Mouse (Mus musculus) embryonic stem cell, embryonic (primary cell): Measurements from ENCODE around the gene Klhl25.
"Not testable (repeated sequence)": the region's sequence is repeated elsewhere in the genome, so short reads cannot be mapped to it uniquely, and the experiment has no call there.

Experiments
- CTCF ChIA-PET, 4 experiments: fragments of 300-600 bp in 2 of 4; fragments of 350-600 bp in 2 of 4; sonication (Branson Sonifier 250); formaldehyde crosslinking; loops; one replicate each; lab custom pipeline; 2022; ENCODE audit warnings: inconsistent platforms in 2 of 4; lab: Charles Lee
- POLR2A ChIA-PET, 4 experiments: fragments of 300-600 bp in 2 of 4; fragments of 350-600 bp in 2 of 4; sonication (Branson Sonifier 250); formaldehyde crosslinking; loops; one replicate each; lab custom pipeline; 2022; ENCODE audit warnings: antibody characterized with exemption in 4 of 4, inconsistent platforms in 1 of 4; lab: Charles Lee

The Klhl25 gene

DNA sequence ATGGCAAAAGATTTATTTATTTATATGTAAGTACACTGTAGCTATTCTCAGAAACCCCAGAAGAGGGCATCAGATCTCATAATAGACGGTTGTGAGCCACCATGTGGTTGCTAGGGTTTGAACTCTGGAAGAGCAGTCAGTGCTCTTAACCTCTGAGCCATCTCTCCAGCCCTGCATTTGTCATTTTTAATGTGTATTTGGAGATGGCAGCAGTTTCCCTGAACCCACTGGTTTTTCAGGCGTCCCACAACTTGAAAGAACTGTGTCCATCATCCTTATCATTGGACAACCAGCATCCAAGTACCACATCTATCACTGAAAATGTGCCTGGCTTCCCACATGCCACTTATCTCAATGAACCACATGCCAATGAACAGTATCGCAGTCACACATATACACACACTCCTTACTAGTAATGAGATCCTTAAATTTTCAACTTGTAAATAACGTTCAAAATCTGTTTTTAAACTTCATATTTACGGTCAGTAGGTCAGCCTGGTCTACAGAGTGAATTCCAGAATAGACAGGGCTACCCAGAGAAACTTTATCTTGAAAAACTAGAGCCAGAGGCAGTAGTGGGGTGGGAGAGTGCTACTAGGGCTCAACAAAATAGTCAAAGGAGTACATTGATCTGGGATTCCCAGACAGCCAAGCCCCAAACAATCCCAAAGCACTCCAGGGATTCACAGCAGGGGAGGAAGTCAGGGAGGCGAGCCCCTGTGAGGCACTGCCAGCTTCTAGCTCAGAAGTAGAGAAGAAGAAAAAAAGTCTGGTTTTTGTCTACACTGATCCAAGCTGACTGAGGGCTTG, 17.7 kb upstream of the Klhl25 start:
- POLR2A ChIA-PET = interaction anchor here in 2 of 4 experiments (1.0 to 1.7 kb wide), 3 partner anchors 9 to 74 kb away, joined by 3 to 5 read pairs (median 4); no protein-coding TSS in a partner anchor
- CTCF ChIA-PET = interaction anchor here (0.6 to 1.5 kb wide), 16 partner anchors 11 to 580 kb away, joined by 3 to 7 read pairs (median 3); partner anchors contain the start of gene Klhl25 (in 1 of the 4)

DNA sequence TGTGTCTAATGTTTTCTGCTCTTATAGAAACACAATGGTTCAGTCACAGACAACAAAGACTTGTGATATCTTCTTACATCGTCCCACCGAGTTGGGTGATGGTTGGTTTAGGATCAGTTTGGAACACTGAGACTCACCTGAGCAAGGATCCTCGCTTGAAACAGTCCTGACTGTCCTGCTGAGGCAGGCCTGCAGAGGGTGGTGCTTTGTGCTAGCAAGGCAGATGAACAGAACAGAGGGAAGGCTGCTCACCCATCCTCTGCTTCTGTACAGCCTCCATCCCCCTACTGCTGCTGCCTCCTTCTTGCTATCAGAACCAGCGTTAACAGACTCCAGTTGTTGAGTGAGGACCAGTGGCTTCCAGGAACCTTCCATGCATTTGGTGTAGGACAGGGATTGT, 14.2 kb upstream of the Klhl25 start:
- POLR2A ChIA-PET, CTCF ChIA-PET: not testable (repeated sequence)

DNA sequence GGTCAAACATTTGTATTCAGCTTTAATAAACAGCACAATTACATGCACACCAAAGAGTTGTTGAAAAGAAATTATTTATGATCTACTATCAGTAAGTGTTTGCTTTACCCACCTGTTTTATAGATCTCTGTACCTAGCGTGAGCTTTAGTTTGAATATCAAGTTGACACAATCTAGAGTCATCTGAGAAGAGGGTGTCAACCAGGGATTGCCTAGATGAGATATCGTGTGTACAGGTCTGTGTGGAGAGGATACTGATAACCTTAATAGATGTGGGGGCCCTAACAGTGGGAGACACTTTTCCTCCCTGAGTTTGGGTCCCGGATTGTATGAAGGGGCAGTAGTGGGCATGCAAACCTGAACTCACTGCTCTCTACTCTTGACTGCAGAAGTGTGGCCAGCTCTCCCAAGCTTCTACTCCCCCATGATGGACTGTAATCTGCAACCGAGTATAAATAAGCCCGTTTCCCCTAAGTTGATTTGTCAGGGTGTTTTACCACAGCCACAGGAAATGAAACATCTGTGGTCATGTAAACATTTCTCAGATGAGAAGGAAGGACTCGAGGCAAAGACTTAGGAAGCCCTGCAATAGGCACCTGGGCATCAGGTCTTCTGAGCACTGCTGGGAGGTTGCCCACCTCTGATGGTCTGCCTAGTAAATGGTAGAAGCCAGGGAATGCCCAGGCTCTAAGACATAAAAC, 13.0 kb upstream of the Klhl25 start:
- POLR2A ChIA-PET = not testable (repeated sequence)
- CTCF ChIA-PET = interaction anchor here in 1 of 4 experiments (0.6 kb wide), 1 partner anchor 699 kb away, joined by 3 read pairs; no protein-coding TSS in a partner anchor

DNA sequence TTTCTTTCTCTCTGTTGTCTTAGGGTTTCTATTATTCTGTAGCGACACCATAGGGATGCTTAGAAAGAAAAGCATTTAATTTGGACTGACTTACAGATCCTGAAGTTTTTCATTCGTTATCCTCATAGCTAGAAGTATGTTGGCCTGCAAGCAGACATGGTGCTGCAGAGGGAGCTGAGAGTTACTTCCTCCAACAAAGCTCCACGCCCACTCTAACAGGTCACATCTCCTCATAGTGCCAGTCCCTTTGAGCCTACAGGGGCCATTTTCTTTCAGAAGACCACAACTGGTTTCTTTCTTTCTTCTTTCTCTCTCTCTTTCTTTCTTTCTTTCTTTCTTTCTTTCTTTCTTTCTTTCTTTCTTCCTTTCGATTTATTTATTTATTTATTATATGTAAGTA, 8.0 kb upstream of the Klhl25 start:
- ChIA-PET CTCF (interaction anchor here in 2 of 4 experiments (0.6 to 0.7 kb wide), 2 partner anchors 58 to 469 kb away, joined by 3 to 4 read pairs; no protein-coding TSS in a partner anchor), POLR2A (interaction anchor here in 1 of 4 experiments (0.6 to 0.7 kb wide), 2 partner anchors 45 to 278 kb away, joined by 3 to 5 read pairs; no protein-coding TSS in a partner anchor)

DNA sequence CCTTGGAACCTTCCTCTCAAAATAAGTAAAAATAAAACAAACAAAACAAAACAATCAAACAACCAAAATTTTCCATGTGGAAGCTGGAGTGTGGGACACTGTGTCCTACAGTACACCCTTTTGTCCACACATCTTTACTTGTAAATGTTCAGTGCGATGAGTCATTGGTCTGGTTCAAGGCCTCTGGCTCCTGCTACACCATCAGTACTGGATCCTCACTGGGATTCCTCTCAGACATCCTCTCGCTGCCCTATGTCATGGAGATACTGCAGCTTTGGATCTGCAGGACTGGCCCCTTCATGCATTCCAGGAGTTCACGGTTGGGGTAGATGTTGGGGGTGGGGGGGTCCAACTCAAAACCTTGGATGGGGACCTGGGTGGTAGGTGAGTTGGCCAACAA, 5.8 kb upstream of the Klhl25 start:
- ChIA-PET POLR2A (interaction anchor here in 1 of 4 experiments (0.8 kb wide), 1 partner anchor 22 kb away, joined by 4 read pairs; no protein-coding TSS in a partner anchor), CTCF (interaction anchor here in 2 of 4 experiments (0.8 to 1.2 kb wide), 3 partner anchors 12 to 86 kb away, joined by 3 to 6 read pairs (median 3); no protein-coding TSS in a partner anchor)

DNA sequence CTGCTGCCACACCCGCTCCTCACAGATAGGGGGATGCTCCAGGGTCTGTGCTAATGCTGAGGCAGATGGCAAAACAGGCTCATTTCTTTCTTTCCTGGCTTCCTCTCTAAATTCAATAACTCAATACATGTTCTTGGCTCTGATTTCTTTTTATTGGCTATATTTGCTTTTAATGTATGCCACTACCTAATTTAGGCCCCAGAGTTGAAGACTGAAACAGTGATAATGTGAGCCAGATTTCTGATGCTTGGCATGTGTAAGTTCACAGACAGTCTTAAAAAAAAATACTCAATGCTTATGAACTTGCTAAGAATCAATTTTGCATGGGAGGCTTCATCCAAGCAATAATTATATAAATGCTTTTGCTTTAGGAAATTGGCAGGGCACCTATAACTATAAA, 2.2 kb upstream of the Klhl25 start:
- POLR2A ChIA-PET = interaction anchor here in 1 of 4 experiments (1.7 to 2.0 kb wide), 2 partner anchors 10 to 18 kb away, joined by 4 to 7 read pairs; no protein-coding TSS in a partner anchor
- CTCF ChIA-PET = interaction anchor here in 1 of 4 experiments (1.1 kb wide), 1 partner anchor 18 kb away, joined by 3 read pairs; no protein-coding TSS in a partner anchor

DNA sequence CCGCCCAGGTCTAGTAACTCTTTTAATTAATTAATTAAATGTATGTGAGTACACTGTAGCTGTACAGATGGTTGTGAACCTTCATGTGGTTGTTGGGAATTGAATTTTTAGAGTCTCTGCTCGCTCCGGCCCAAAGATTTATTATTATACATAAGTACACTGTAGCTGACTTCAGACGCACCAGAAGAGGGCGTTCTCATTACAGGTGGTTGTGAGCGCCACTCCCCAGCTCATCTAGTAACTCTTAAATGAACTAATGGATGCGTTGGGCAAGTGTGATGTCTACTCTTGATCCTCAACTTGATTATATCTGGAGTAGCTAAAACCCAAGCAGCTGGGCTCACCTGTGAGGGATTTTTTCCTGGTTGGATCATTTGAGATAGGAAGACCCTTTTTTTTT, 1.2 kb upstream of the Klhl25 start:
- CTCF ChIA-PET = interaction anchor here (0.5 to 1.4 kb wide), 9 partner anchors 9 to 244 kb away, joined by 3 to 6 read pairs (median 3); no protein-coding TSS in a partner anchor
- POLR2A ChIA-PET = interaction anchor here in 1 of 4 experiments (0.9 to 2.9 kb wide), 5 partner anchors 9 to 38 kb away, joined by 3 to 19 read pairs (median 7); no protein-coding TSS in a partner anchor

DNA sequence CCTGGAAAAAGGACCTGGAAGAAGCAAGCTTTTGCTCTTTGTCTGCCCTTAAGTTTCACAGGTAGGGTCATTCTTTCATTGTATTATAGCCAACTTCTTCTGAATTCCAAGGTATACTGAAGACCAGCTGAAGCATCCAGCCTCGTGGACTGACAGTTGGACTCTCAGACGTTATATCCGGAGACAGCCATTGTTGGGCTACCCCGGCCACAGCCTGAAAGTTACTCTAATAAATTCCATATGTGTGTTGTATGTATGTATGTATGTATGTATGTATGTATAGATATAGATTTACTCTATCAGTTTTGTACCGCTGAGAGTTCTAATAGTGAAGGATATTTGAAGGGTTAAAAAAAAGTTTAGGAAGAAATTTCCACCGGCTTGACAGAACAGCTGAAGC, 621 bp upstream of the Klhl25 start:
- POLR2A ChIA-PET = interaction anchor here in 3 of 4 experiments (0.5 to 2.9 kb wide), 10 partner anchors 9 to 248 kb away, joined by 3 to 19 read pairs (median 3); no protein-coding TSS in a partner anchor
- CTCF ChIA-PET = interaction anchor here in 2 of 4 experiments (0.6 to 1.4 kb wide), 6 partner anchors 9 to 92 kb away, joined by 3 to 5 read pairs (median 3); no protein-coding TSS in a partner anchor

DNA sequence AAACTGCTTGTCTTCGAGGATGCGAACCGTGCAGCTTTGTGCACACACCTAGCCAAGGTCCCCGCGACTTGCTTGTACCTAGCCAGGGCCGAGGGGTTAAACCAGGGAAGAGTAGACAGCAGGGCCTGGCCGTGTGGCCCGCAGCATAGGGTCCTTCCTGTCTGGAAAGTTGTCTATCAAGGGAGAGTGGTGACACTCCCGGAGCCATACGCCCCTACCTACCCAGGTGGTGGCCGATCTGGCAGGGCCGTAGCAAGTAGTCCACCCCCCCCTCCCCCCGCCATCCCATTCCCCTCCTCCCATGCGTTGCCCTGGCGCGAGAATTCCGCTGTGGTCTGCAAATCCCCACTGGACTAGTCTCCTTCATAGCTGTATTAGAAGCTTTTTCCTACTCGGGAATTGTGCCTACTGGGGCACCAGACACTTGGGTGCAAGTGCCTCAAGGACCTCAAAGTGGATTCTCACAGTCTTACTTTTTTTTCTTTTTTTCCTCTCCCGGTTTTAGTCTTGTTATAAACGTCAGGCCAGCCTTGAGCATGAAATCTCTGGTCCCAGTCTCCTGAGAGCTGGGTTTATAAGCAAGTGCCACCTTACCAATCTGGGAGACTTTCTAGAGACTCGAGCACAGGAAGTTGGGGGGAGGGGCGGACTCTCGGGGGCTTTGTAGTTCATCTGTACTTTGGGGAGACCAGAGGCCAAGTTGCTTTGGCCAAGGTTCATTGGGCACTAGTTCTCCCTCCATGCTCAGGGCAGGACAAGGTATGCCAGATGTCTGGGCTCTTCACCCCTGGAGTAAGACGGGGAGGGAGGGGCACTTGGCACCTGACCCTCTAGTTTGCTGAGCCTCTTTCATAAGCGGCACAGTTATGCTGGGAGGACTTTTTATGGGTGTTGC, 913 bp downstream of the Klhl25 start:
- ChIA-PET POLR2A (interaction anchor here in 3 of 4 experiments (0.6 to 2.9 kb wide), 13 partner anchors 7 to 393 kb away, joined by 3 to 19 read pairs (median 4); no protein-coding TSS in a partner anchor), CTCF (interaction anchor here in 1 of 4 experiments (1.3 to 1.6 kb wide), 2 partner anchors 19 to 31 kb away, joined by 3 to 4 read pairs; no protein-coding TSS in a partner anchor)

DNA sequence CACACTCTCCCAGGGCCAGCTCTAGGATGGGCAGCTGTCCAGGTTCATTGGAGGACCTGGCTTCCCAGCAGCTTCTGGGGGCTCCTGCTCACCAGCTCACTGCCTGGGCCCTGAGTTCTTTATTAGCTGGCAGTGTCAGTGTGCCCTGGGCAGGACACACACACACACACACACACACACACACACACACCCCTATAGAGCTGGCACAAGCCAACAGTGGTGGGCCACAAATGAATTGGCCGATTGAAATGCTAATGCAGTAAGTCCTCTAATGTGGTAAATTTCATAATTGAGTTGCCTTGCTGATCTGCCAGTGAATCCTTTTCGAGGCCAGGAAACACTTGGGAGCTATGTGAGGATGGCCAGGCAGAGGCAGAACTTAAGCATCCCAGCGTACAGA, 2.3 kb downstream of the Klhl25 start:
- POLR2A ChIA-PET = interaction anchor here in 2 of 4 experiments (1.4 to 1.8 kb wide), 2 partner anchors 82 to 84 kb away, joined by 9 to 10 read pairs; no protein-coding TSS in a partner anchor
- CTCF ChIA-PET = not testable (repeated sequence)

DNA sequence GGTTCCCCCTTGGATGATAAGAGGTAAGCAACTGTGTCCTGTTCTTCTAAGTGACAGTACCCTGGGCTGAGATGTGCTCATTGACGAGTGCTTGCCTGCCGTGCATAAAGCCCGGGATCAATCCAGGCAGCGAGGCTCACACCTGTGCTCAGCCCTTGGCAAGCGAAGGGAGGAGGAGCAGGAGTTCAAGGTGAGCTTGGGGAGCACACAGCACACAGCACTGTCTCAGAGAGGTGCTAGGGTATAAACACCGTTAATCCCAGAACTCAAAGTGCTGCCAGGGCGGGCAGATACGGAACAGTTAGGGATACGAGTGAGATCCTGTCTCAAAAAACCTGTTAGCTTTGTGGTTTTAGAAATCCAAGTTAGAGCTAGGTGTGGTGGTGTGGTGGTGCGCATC, 3.2 kb downstream of the Klhl25 start:
- ChIA-PET CTCF (interaction anchor here in 2 of 4 experiments (0.6 to 2.3 kb wide), 3 partner anchors 23 to 118 kb away, joined by 3 to 7 read pairs (median 7); no protein-coding TSS in a partner anchor), POLR2A (interaction anchor here in 2 of 4 experiments (0.6 to 1.8 kb wide), 10 partner anchors 42 to 857 kb away, joined by 3 to 10 read pairs (median 3); no protein-coding TSS in a partner anchor)

DNA sequence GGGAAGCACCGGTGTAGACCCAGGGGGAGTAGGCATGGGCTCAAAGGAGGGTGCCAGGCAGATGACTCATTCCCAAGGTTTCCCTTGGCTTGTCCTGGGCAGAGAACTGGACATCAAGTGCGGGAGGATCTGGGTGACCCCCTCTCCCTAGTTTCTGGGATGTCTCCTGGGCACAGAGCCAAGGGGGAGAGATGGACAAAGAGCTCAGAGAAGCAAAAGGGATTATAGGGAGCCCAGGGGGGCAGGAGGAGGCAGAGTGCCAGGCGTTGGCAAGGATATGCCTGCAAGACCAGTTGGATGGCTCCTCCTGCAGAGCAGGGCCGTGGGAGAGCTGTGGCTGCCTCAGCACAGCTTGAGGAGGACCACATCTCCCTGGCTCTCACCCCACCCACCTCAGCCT, 4.3 kb downstream of the Klhl25 start:
- CTCF ChIA-PET = interaction anchor here in 2 of 4 experiments (1.5 to 2.3 kb wide), 3 partner anchors 24 to 97 kb away, joined by 3 to 7 read pairs (median 4); no protein-coding TSS in a partner anchor
- POLR2A ChIA-PET = interaction anchor here in 3 of 4 experiments (0.7 to 1.8 kb wide), 9 partner anchors 12 to 407 kb away, joined by 3 to 10 read pairs (median 3); no protein-coding TSS in a partner anchor

DNA sequence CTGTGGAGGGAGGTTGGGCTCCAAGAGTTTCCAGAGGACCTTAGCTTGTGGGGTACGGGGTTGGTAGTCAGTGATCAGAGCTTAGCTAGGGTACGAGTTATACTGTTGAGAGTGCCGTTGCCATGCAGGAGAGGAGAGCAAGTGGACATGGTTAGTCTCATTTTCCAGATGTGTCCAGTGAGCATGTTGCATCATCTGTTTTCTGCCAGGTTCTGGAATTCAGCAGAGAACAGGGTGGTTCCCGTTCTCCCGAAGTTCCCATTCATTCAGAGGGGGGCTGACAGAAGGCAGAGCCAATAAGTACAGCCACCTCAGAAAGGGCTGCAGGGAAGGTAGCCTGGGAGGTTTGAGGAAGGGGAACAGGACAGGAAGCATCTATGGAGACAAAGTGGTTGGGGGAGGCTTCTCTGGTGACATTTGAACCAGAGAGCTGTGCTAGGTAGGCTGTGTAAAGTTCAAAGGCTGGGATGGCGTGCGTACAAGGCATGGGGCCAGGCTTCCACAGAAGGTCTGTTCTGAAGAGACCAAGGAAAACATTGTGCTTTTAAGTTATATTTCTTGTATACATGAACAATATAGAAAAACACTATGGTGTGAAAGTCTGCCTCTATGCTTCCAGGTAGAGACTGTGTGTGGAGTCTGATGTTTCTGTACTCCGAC, 5.2 kb downstream of the Klhl25 start:
- POLR2A ChIA-PET = interaction anchor here in 3 of 4 experiments (0.5 to 1.8 kb wide), 8 partner anchors 11 to 114 kb away, joined by 3 to 7 read pairs (median 4); no protein-coding TSS in a partner anchor
- CTCF ChIA-PET = interaction anchor here in 2 of 4 experiments (1.5 to 2.3 kb wide), 3 partner anchors 25 to 97 kb away, joined by 3 to 7 read pairs (median 4); no protein-coding TSS in a partner anchor

DNA sequence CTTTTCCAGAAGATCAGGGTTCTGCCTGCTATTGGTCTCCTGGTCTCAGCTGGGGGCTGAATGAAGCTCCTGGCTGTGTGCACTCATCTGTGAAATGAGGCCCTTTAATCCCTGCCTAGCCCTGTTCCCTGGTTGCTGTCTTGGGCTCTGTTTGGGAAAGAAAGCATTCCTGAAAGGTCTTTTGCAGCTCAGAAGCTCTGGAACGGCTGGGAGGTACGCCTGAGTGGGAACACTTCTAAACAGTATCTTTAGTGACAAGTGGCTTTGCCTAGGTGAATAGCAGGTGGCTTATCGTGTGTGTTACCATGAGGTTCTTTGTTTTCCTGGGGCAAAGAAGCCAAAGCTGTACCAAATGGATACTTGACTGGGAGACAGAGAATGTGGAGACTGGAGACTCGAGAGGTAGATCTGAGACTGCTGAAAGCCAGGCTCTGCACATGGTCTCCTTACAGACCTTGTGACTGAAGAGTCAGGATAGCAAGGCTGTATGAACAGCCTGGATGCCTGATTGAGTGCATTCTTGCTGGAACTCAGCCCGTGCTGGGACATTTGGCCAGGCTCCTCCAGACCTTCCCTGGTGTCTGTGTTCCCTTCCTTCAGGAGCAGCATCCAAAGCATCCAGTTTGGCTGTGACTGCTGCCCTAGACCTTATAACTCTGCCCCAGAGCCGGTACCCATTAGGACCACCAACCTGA, 6.3 kb downstream of the Klhl25 start:
- ChIA-PET CTCF (no interaction called here), POLR2A (interaction anchor here in 1 of 4 experiments (0.9 to 1.5 kb wide), 4 partner anchors 16 to 93 kb away, joined by 3 to 4 read pairs (median 4); no protein-coding TSS in a partner anchor)

DNA sequence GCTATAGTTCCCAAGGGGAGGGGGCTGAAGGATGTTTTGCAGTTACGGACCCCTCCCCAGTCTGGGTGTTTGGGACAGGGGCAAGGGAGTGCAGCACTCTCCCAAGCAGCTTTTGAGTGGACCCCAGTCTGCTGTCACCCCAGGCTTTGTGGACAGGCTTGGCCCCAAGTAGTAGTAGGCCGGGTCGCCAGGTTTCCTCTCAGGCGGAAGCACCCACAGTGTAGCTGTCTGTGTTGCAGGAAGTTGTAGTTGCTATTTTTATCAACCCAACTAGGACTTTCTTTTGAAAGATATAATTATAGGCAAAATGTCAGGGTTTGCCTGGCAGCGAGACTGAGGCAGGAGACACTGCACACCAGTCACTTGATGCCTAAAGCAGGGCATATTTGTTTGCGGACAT, 6.9 kb downstream of the Klhl25 start:
- ChIA-PET CTCF (no interaction called here), POLR2A (interaction anchor here in 3 of 4 experiments (0.6 to 2.4 kb wide), 9 partner anchors 7 to 94 kb away, joined by 3 to 19 read pairs (median 5); partner anchors contain the start of gene Klhl25 (in 1 of the 3))
